Mouse (Mus musculus): ENCODE data around the gene Ppp1cc. TPM values are rescaled to one million over a fixed set of nuclear protein-coding genes. Genes with fewer than 3 reads are reported as not detected.

Gene Ppp1cc
- polyA plus RNA-seq, 1 experiment: 194 TPM

DNA sequence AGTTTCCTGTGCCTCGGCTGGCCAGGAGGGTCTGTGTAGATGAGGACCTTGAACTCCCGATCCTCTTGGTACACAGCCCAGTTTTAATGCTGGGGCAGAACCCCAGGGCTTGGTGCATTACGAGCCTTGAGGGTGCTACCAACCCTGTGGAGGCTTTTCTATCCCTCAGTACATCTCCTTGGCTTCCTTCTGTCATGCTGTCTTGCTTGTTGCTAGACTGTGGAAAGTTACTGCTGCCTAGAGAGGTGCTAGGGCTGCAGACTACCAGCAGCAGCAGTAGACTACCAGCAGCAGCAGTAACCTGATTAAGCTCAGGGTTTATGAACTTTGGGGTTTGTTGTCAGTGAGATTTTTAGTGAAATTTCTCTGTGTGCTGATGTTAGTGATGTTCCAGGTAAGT, 5.9 kb downstream of the Ppp1cc start:
- WGBS: 95% methylated on average over 3 of the region's 3 CpGs
- Histone ChIP-seq H3K4me3 (ENCODE audit: control insufficient read depth, insufficient read depth, low read length) (no peak overlapping the region), H3K4me1 (replicated peaks; ENCODE audit: control insufficient read depth, insufficient read depth, low read length) (peaks cover 45% of the 10 kb centered on the region), H3K27ac (ENCODE audit: control insufficient read depth, insufficient read depth, low read length) (no peak overlapping the region), H3K27me3 (ENCODE audit: control insufficient read depth, insufficient read depth, low read length) (no peaks in the 10 kb centered on the region), H3K36me3 (ENCODE audit: control insufficient read depth, insufficient read depth, low read length) (peaks cover 45% of the 10 kb centered on the region)
- no peak for TF ChIP-seq CTCF (IDR thresholded peaks at IDR 0.05; ENCODE audit: borderline replicate concordance, control insufficient read depth, extremely low read depth, insufficient read depth, low read length, poor library complexity)
- DNase-seq: no peak

DNA sequence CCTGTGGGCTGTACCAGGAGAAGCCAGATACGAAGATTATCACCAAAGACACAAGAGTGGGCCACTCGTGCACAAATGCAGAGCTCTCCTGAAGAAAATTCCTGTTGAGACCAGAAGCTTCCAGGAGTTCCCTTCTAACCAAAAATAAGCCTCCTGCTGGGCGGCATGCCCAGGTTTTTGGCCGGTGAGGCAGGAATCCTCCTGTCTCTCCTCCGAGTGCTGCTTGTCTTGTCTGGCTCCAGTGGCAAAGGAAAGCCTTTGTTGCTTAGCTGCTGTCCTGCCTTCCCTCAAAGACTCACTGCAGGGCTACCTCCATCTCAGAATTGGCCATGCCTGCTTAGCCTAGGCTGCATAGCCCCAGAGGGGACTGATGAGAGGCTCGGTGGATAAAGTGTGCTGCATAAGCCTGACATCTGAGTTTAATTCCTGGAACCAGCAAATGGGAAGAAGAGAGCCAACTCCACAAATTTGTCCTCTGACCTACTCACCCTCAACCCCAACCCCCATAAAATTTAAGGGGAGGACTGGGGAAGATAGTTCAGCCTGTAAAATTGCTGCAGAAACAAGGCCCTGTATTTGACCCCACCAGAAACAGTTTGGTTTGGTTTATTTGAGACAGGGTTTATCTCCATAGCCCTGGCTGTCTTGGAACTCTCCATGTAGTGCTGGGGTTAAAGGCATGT, 7.3 kb downstream of the Ppp1cc start:
- 86% methylated on average over 6 of the region's 6 CpGs for WGBS
- H3K36me3 ChIP-seq (ENCODE audit: control insufficient read depth, insufficient read depth, low read length): peaks cover 58% of the 10 kb centered on the region

DNA sequence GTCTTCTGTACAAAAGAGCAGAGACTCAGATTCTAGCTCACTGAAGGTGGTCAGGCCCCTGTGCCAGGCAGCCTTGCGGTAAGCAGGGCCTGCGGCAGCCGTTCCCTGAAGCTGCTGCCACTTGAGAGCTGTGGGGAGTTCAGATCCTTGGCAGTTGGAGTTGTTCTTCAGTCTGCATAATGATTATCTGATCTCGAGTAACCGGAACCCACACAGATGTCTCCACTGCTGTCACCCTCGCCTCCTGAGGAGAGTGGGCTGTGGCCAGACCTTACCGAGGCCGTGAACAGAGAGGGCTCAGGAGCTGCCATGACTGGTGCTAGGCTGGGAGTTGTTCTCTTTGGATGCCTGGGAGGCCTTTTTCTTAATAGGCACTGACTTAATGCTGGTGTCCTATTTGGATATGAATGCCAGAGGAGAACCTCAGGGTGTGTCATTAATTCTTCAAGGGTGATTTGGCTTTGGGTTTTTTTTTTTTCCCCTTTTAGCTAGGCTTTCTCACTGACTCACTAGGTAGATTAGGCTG, 8.6 kb downstream of the Ppp1cc start:
- 38% methylated on average over 8 of the region's 8 CpGs for WGBS
- H3K4me1 ChIP-seq (replicated peaks; ENCODE audit: control insufficient read depth, insufficient read depth, low read length): peaks cover 33% of the 10 kb centered on the region
- DNase-seq: no peak
- TF ChIP-seq POLR2A (IDR thresholded peaks at IDR 0.05; ENCODE audit: control insufficient read depth, extremely low read depth, insufficient read depth, low read length, poor library complexity) (no peak), CTCF (IDR thresholded peaks at IDR 0.05; ENCODE audit: borderline replicate concordance, control insufficient read depth, extremely low read depth, insufficient read depth, low read length, poor library complexity) (no peak)
- no peak overlapping the region for H3K27ac ChIP-seq (ENCODE audit: control insufficient read depth, insufficient read depth, low read length)
- H3K27me3 ChIP-seq (ENCODE audit: control insufficient read depth, insufficient read depth, low read length): no peaks in the 10 kb centered on the region
- H3K36me3 ChIP-seq (ENCODE audit: control insufficient read depth, insufficient read depth, low read length): peaks cover 72% of the 10 kb centered on the region
- H3K4me3 ChIP-seq (ENCODE audit: control insufficient read depth, insufficient read depth, low read length): no peak overlapping the region

More for the DNA sequence above, 7.3 kb downstream of the Ppp1cc start:
- no peak overlapping the region for H3K4me3 ChIP-seq (ENCODE audit: control insufficient read depth, insufficient read depth, low read length)
- H3K27ac ChIP-seq (ENCODE audit: control insufficient read depth, insufficient read depth, low read length): no peak overlapping the region
- DNase-seq: no peak
- no peak for TF ChIP-seq POLR2A (IDR thresholded peaks at IDR 0.05; ENCODE audit: control insufficient read depth, extremely low read depth, insufficient read depth, low read length, poor library complexity)
- no peak for TF ChIP-seq CTCF (IDR thresholded peaks at IDR 0.05; ENCODE audit: borderline replicate concordance, control insufficient read depth, extremely low read depth, insufficient read depth, low read length, poor library complexity)
- H3K4me1 ChIP-seq (replicated peaks; ENCODE audit: control insufficient read depth, insufficient read depth, low read length): peaks cover 41% of the 10 kb centered on the region
- no peaks in the 10 kb centered on the region for H3K27me3 ChIP-seq (ENCODE audit: control insufficient read depth, insufficient read depth, low read length)

GRCm38 (mm10) chr5:122168344-122169069, 10.4 kb downstream of the Ppp1cc start:
- 94% methylated on average over 14 of the region's 14 CpGs for WGBS
- no peak overlapping the region for H3K27ac ChIP-seq (ENCODE audit: control insufficient read depth, insufficient read depth, low read length)
- peaks cover 88% of the 10 kb centered on the region for H3K36me3 ChIP-seq (ENCODE audit: control insufficient read depth, insufficient read depth, low read length)
- TF ChIP-seq POLR2A (IDR thresholded peaks at IDR 0.05; ENCODE audit: control insufficient read depth, extremely low read depth, insufficient read depth, low read length, poor library complexity) (no peak), CTCF (IDR thresholded peaks at IDR 0.05; ENCODE audit: borderline replicate concordance, control insufficient read depth, extremely low read depth, insufficient read depth, low read length, poor library complexity) (no peak)
- no peak overlapping the region for H3K4me3 ChIP-seq (ENCODE audit: control insufficient read depth, insufficient read depth, low read length)
- H3K27me3 ChIP-seq (ENCODE audit: control insufficient read depth, insufficient read depth, low read length): no peaks in the 10 kb centered on the region
- no peak for DNase-seq
- H3K4me1 ChIP-seq (replicated peaks; ENCODE audit: control insufficient read depth, insufficient read depth, low read length): peaks cover 16% of the 10 kb centered on the region

GRCm38 (mm10) chr5:122171058-122171457, 13.0 kb downstream of the Ppp1cc start:
- Histone ChIP-seq H3K4me3 (ENCODE audit: control insufficient read depth, insufficient read depth, low read length) (no peak overlapping the region), H3K4me1 (replicated peaks; ENCODE audit: control insufficient read depth, insufficient read depth, low read length) (peaks cover 6% of the 10 kb centered on the region), H3K27ac (ENCODE audit: control insufficient read depth, insufficient read depth, low read length) (no peak overlapping the region), H3K27me3 (ENCODE audit: control insufficient read depth, insufficient read depth, low read length) (no peaks in the 10 kb centered on the region), H3K36me3 (ENCODE audit: control insufficient read depth, insufficient read depth, low read length) (peaks cover 77% of the 10 kb centered on the region)
- no peak for DNase-seq
- 98% methylated on average over 8 of the region's 8 CpGs for WGBS
- TF ChIP-seq POLR2A (IDR thresholded peaks at IDR 0.05; ENCODE audit: control insufficient read depth, extremely low read depth, insufficient read depth, low read length, poor library complexity): no peak
- TF ChIP-seq CTCF (IDR thresholded peaks at IDR 0.05; ENCODE audit: borderline replicate concordance, control insufficient read depth, extremely low read depth, insufficient read depth, low read length, poor library complexity): no peak

DNA sequence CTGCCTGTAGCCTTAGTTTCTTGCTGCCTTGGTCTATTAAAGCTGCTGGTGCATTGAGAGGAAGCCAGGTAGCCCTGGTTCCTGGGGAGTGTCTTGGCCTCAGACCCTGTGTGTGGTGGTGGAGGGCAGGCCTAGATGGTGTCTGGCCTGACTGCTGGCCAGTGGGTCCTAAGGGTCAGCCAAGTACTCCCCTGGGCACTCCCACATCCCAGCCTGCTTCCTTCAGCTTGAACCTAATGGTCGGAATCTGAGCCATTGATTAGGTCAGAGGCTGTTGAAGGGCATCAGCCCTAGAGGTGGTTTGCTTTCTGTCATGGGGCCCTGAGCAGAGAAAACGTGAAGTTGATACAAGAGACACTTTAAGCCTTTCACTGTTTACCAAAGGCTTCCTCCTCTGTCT, 17.3 kb downstream of the Ppp1cc start:
- WGBS: 80% methylated on average over 2 of the region's 2 CpGs
- peaks cover 8% of the 10 kb centered on the region for H3K4me1 ChIP-seq (replicated peaks; ENCODE audit: control insufficient read depth, insufficient read depth, low read length)
- no peaks in the 10 kb centered on the region for H3K27me3 ChIP-seq (ENCODE audit: control insufficient read depth, insufficient read depth, low read length)
- no peak for DNase-seq
- no peak overlapping the region for H3K4me3 ChIP-seq (ENCODE audit: control insufficient read depth, insufficient read depth, low read length)
- TF ChIP-seq CTCF (IDR thresholded peaks at IDR 0.05; ENCODE audit: borderline replicate concordance, control insufficient read depth, extremely low read depth, insufficient read depth, low read length, poor library complexity) (no peak), POLR2A (IDR thresholded peaks at IDR 0.05; ENCODE audit: control insufficient read depth, extremely low read depth, insufficient read depth, low read length, poor library complexity) (no peak)
- H3K27ac ChIP-seq (ENCODE audit: control insufficient read depth, insufficient read depth, low read length): no peak overlapping the region
- H3K36me3 ChIP-seq (ENCODE audit: control insufficient read depth, insufficient read depth, low read length): peaks cover 48% of the 10 kb centered on the region

Measured in thymus, adult 2 months (tissue).